Mouse (Mus musculus) Patski (cell line): ENCODE data around the gene Arrdc3. TPM values are rescaled to one million over a fixed set of nuclear protein-coding genes. Genes with fewer than 3 reads are reported as not detected.
"Not testable (repeated sequence)": the region's sequence is repeated elsewhere in the genome, so short reads cannot be mapped to it uniquely, and the experiment has no call there.

Experiments used
- ATAC-seq: fragments of 100-300 bp; one replicate; pipeline ENCODE4 v1.8.0; 2021
- CTCF ChIA-PET: fragments of 350-600 bp; sonication (Branson Sonifier 250); formaldehyde crosslinking; loops from one replicate; lab custom pipeline; 2022; ENCODE audit warnings: inconsistent platforms; lab: Charles Lee
- POLR2A ChIA-PET: fragments of 350-600 bp; sonication (Branson Sonifier 250); formaldehyde crosslinking; loops from one replicate; lab custom pipeline; 2022; ENCODE audit warnings: antibody characterized with exemption, inconsistent platforms; lab: Charles Lee
- DNase-seq: peaks from one replicate; pipeline ENCODE4 v3.0.0-alpha.2; 2011; ENCODE audit warnings: low read depth, low spot score
- H3K27me3 ChIP-seq: fragments of 371-371 bp; one replicate; pipeline ENCODE4 v1.5.1; 2021
- CTCF ChIP-seq: fragments of 100-300 bp; IDR thresholded peaks from one replicate; pipeline ENCODE4 v1.5.1; 2021
- in situ Hi-C: fragments of 300-500 bp; cut with MboI; formaldehyde crosslinking; loops from 3 replicates; pipeline ENCODE4 v1.11.1; 2018; ENCODE audit warnings: low pct_unique_long_range_greater_than_20kb, mixed read lengths
- polyA plus RNA-seq: library from polyadenylated mRNA; unstranded; gene quantifications from one replicate; pipeline ENCODE4 v1.2.3, GENCODE M21; 2021

Gene Arrdc3
- polyA plus RNA-seq, 1 experiment from 2014 or later = 31.2 TPM

DNA sequence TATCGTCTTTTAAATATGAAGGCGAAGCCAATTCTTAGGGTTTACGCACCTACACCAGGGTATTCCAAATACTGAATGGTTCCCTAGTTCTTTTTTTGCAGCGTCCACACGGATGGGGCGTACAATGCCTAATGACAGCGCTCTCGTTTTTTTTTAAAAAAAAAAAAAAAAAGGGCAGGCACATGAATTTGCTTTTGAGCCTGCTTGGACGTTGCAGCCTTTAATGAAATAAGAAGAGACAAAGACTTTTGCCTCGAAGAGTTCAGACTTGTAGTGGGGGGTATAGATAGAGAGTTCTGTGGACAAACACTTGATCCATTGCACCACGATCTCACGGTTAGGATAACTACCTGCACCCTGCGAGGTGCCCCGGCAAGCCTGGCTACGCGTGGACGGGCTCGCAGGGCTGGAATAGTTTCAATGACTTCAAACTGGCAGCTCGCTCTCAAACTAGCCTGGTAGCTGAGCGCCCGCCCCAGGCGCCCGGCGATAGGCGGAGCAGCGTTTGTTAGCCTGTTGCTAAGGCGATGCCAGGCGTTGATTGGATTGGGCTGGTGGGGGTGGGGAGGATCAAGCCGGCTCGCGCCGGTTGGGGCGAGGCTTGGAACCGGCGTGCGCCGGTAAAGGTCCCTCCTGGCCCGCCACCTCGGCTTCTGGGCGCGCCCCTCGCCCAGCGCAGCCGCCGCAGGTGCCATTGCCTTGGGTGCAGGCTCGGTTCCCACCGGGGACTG is 2.1 kb downstream of the Arrdc3 start:
- CTCF ChIA-PET = interaction anchor here (1.4 kb wide), 1 partner anchor 138 kb away, joined by 3 read pairs; no protein-coding TSS in a partner anchor
- POLR2A ChIA-PET = interaction anchor here (0.7 to 1.4 kb wide), 4 partner anchors 78 to 845 kb away, joined by 3 to 5 read pairs (median 4); no protein-coding TSS in a partner anchor

DNA sequence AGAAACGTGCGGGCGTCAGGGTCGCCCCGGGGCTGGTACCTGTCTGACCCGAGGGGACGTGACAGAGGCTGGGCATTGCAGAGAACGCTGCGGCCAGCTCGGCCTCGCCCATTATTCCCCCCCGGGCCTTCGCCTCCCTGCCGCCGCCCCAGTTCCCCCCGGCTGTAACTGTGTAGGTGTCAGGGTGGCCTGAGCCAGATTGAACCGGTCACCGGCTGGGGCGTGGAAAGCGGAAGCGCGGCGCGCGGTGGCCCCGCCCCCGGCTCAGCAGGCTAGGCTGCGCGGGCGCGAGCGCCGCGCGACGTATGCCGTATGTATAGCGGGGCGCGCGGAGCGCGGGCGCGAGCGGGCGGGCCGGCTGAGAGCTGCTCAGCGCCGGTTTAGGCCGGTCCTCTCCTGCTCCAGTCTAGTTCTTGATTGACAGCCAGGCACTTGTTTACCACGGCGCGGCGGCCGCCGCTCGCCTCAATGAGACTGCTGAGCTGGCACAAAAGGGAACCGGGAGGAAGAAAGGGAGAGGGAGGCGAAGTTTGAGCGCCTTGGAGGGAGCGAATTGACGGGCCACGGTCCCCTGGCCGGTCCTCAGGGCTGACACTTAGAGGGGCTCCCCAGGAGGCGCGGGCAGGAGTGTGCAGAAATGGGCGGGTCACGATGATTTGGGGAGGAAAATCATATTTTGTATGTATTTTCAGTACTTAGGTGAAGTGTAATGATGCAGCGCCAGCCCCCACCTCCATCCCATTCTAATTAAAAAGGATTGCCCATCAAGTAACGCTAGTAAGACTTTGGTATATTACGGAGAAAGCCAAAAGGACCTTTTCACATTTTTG is 2.9 kb downstream of the Arrdc3 start:
- in situ Hi-C loops = loop anchor here (5.0 kb wide), 1 partner anchor 56 kb away; no protein-coding TSS in a partner anchor
- no peaks in the 10 kb centered on the region for H3K27me3 ChIP-seq
- ChIA-PET CTCF (interaction anchor here (1.4 kb wide), 1 partner anchor 137 kb away, joined by 3 read pairs; no protein-coding TSS in a partner anchor), POLR2A (interaction anchor here (0.7 to 1.4 kb wide), 3 partner anchors 77 to 265 kb away, joined by 3 to 4 read pairs (median 3); no protein-coding TSS in a partner anchor)
- no peak for TF ChIP-seq CTCF
- DNase-seq (peak; percentile 72), ATAC-seq (peak; percentile 61)

More for the DNA sequence above, 2.1 kb downstream of the Arrdc3 start:
- DNase-seq (peak; percentile 85), ATAC-seq (peak; percentile 81)
- no peaks in the 10 kb centered on the region for H3K27me3 ChIP-seq
- TF ChIP-seq CTCF = no peak
- in situ Hi-C loops = loop anchor here (5.0 kb wide), 1 partner anchor 57 kb away; no protein-coding TSS in a partner anchor

- ChIA-PET CTCF (no interaction called here), POLR2A (interaction anchor here (0.7 to 1.4 kb wide), 3 partner anchors 77 to 264 kb away, joined by 3 to 4 read pairs (median 3); no protein-coding TSS in a partner anchor)
- ATAC-seq (no peak), DNase-seq (no peak)
- H3K27me3 ChIP-seq = no peaks in the 10 kb centered on the region
- in situ Hi-C loops = loop anchor here (5.0 kb wide), 1 partner anchor 56 kb away; no protein-coding TSS in a partner anchor
- no peak for TF ChIP-seq CTCF
Observed at GRCm38 (mm10) chr13:80886664-80887210, 3.6 kb downstream of the Arrdc3 start.

- no peak for DNase-seq
- no peak for ATAC-seq
- no peaks in the 10 kb centered on the region for H3K27me3 ChIP-seq
- in situ Hi-C loops = loop anchor here (5.0 kb wide), 1 partner anchor 54 kb away; no protein-coding TSS in a partner anchor
- ChIA-PET POLR2A (no interaction called here), CTCF (interaction anchor here (0.7 to 1.4 kb wide), 3 partner anchors 9 to 122 kb away, joined by 3 to 4 read pairs (median 3); no protein-coding TSS in a partner anchor)
- TF ChIP-seq CTCF = no peak
Observed at GRCm38 (mm10) chr13:80887842-80888241, 4.7 kb downstream of the Arrdc3 start.

DNA sequence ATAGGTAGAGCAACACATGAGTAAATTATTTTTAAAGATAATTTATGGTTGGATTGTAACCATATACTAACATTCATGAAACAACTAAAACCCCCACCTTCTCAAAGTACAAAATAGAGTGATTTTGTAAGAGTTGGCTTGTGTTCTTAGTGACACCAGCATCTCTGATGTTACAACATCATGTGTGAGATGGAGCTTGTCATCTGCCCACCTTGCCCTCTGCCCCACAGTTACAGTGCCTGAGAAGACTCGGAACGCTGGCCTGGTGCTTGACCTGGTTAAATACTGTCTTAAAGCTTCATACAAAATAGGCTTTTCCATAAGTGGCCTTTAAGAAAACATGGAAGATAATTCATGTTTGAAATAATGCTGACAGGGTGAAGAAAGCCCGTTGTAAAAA is 11.7 kb downstream of the Arrdc3 start:
- CTCF ChIA-PET = interaction anchor here (1.9 kb wide), 1 partner anchor 13 kb away, joined by 5 read pairs; no protein-coding TSS in a partner anchor
- H3K27me3 ChIP-seq, DNase-seq, ATAC-seq, POLR2A ChIA-PET: not testable (repeated sequence)
- in situ Hi-C loops = loop anchor here (10.0 kb wide), 1 partner anchor 110 kb away; no protein-coding TSS in a partner anchor

- TF ChIP-seq CTCF = no peak
- POLR2A ChIA-PET = no interaction called here
- H3K27me3 ChIP-seq = no peaks in the 10 kb centered on the region
- ATAC-seq (peak; percentile 26), DNase-seq (no peak)
- in situ Hi-C loops = loop anchor here (10.0 kb wide), 1 partner anchor 107 kb away; no protein-coding TSS in a partner anchor
- CTCF ChIA-PET = interaction anchor here (2.0 kb wide), 1 partner anchor 9 kb away, joined by 4 read pairs; no protein-coding TSS in a partner anchor
Observed at GRCm38 (mm10) chr13:80897411-80897810, 14.2 kb downstream of the Arrdc3 start.

- H3K27me3 ChIP-seq = no peaks in the 10 kb centered on the region
- DNase-seq = no peak
- no peak for ATAC-seq
- POLR2A ChIA-PET = no interaction called here
- in situ Hi-C loops = loop anchor here (10.0 kb wide), 1 partner anchor 107 kb away; no protein-coding TSS in a partner anchor
- CTCF ChIA-PET = interaction anchor here (2.0 kb wide), 1 partner anchor 10 kb away, joined by 4 read pairs; no protein-coding TSS in a partner anchor
- no peak for TF ChIP-seq CTCF
Observed at GRCm38 (mm10) chr13:80898095-80898494, 14.9 kb downstream of the Arrdc3 start.

GRCm38 (mm10) chr13:80899435-80900029 is 16.3 kb downstream of the Arrdc3 start:
- no peak for DNase-seq
- ChIA-PET POLR2A (no interaction called here), CTCF (no interaction called here)
- in situ Hi-C loops = loop anchor here (10.0 kb wide), 1 partner anchor 105 kb away; no protein-coding TSS in a partner anchor
- no peak for ATAC-seq
- H3K27me3 ChIP-seq = no peaks in the 10 kb centered on the region
- no peak for TF ChIP-seq CTCF

DNA sequence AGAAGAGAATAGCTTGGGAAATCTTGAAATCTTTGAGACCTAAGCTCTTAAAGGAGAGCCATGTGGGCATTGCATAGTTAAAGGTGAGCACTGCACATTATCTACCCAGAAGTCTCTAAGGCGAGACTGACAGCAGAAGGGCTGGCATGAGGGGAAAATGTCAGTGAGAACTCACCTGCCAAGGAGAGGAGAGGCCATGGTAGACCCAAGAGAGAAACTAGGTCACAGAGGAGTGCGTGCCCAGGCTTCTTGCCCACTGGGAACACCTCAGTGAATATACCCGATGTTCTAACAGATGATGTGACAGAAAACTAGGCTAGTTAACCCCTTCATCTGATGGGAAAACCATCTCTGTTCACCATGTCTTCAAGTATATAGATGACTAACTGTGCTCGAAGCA is 18.2 kb downstream of the Arrdc3 start:
- no peak for DNase-seq
- TF ChIP-seq CTCF = no peak
- ChIA-PET CTCF (interaction anchor here (0.8 kb wide), 1 partner anchor 11 kb away, joined by 3 read pairs; no protein-coding TSS in a partner anchor), POLR2A (no interaction called here)
- H3K27me3 ChIP-seq = no peaks in the 10 kb centered on the region
- in situ Hi-C loops = no loop called here
- no peak for ATAC-seq
